Mouse (Mus musculus) common myeloid progenitor, adult 5-6 weeks (primary cell): Measurements from ENCODE around the gene Megf11. TPM values are rescaled to one million over a fixed set of nuclear protein-coding genes. Genes with fewer than 3 reads are reported as not detected.

Experiments used
- ATAC-seq: replicated peaks from 2 replicates; pipeline ENCODE4 v1.8.0; 2016; ENCODE audit warnings: low read depth, mild to moderate bottlenecking, moderate TSS enrichment, inconsistent platforms; ENCODE audit not compliant: poor library complexity, severe bottlenecking
- total RNA-seq: library from RNA; stranded (forward); fragments of 200-1000, 187-1606 nt; gene quantifications from 2 replicates; pipeline ENCODE4 v1.2.3, GENCODE M21; 2017

The Megf11 gene
- total RNA-seq, 1 experiment from 2014 or later: 0.23 TPM

GRCm38 (mm10) chr9:64591436-64591835 lies 206.0 kb downstream of the Megf11 start:
- ATAC-seq: no peak

DNA sequence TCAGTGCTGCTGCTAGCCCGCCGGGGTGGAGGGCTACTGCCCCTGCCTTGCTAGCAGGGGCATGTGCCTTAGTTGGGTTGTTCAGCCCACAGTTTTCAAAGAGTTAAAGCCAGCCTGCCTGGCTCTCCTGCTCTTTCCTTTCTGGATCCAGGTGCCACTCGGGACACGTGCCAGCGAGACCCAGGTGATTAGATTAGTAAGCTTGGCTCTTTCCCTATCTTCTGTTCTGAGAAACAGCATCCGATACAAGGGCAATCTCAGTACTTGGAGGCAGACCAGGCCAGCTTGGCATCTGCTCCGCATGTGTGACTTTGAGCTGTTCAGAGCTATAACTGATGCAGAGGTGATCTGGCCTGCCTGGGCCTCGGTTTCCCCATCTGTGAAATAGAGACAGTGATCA lies 209.0 kb downstream of the Megf11 start:
- no peak for ATAC-seq

- ATAC-seq: no peak
Measured at GRCm38 (mm10) chr9:64598427-64598826, 213.0 kb downstream of the Megf11 start.

GRCm38 (mm10) chr9:64600731-64601130 lies 215.3 kb downstream of the Megf11 start:
- ATAC-seq: no peak

DNA sequence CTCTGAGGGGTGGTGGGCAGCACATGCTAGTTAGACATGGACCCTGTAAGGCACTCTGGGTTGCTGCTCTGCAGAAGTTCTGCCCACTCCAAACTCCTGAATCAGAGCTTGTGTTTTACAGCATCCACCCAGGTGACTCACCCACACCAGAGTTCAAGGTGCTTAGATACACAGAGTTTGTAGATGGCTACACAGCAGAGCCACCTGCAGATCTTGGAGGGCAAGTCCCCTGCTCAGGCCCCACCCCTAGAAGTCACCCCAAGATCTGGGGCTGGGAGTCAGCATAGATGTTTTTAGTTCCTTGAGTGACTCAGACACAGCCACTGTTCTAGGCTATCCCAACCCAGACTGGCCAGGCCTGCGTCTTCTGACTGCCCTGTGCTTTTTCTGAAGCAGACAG lies 217.5 kb downstream of the Megf11 start:
- ATAC-seq: no peak

GRCm38 (mm10) chr9:64604217-64604711 lies 218.8 kb downstream of the Megf11 start:
- no peak for ATAC-seq

GRCm38 (mm10) chr9:64605077-64605714 lies 219.8 kb downstream of the Megf11 start:
- ATAC-seq: no peak

- ATAC-seq: no peak
Measured at GRCm38 (mm10) chr9:64605735-64606349, 220.4 kb downstream of the Megf11 start.

DNA sequence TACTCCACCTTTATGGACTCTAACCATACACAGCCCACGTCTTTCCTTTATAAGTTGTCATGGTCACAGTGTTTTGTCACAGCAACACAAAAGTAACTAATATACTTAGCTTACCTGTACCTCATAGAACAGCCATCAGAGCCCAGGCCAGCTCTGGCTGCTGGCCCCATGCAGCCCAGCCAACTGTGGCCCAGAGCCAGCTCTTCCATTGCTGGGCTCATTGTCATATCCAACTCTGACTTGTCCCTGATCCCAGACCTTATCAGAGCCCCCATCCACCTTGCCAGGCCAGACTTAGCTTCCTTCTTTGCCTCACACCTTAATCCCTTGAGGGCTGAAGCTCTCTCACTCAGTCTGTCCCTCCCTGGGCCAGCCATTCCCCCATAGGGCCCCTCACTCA lies 221.6 kb downstream of the Megf11 start:
- no peak for ATAC-seq

- ATAC-seq: no peak
Measured at GRCm38 (mm10) chr9:64609546-64609945, 224.1 kb downstream of the Megf11 start.

GRCm38 (mm10) chr9:64612121-64612983 lies 226.9 kb downstream of the Megf11 start:
- no peak for ATAC-seq

GRCm38 (mm10) chr9:64612984-64613649 lies 227.7 kb downstream of the Megf11 start:
- no peak for ATAC-seq

- ATAC-seq: no peak
Measured at GRCm38 (mm10) chr9:64617413-64617812, 232.0 kb downstream of the Megf11 start.

DNA sequence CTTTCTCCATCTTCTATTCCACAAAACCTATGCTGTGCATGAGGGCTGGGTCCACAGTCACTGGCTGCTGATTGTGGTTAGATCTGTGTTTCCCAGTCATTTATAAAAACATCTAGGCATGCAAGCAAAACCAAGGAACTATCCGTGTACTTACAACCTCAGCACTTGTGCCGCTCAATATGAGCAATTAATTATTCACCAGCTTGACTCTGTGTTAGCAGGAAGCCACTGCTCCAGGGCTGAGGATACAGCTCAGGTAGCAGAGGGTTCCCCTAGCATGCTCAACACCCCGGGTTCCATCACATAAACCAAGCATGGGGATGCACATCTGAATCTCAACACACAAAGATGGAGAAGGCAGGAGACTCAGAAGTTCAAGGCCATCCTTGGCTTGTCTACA lies 233.0 kb downstream of the Megf11 start:
- no peak for ATAC-seq

DNA sequence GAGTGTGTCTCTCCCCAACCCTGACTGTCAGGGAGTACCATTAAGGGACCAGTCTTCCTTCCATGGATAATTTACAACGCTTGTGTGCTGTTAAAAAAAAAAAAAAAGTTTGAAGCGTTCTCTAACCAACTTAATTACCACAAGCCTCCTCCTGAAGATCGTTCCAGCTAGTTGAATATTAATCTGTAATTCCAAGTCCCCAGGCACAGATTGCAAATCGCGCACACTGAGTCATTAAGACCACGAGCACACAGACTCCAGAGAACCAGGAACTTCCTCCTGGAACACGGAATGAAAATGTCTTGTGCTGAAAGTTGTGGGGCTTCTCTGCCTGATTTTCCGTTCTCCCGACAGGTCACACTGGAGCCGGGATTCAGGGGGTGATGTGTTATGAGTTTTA lies 234.0 kb downstream of the Megf11 start:
- ATAC-seq: no peak

DNA sequence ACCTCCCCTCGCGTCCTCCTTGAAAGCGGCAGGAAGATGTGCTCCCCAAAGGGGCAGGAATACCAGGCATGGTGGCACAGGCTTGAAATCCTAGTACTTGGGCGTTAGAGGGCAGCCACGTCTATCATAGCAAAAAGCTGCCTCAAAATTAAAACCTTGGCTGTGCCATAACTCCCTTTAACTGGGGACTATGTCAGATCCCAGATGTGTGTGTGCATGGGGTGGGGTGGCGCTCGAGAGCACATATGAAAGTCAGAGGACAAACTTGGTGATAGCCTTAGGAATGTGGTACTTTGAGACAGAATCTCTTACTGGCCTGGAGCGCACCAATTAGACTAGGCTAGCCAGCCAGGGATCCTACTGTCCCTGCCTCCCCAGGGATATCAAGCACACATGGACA lies 235.2 kb downstream of the Megf11 start:
- no peak for ATAC-seq

DNA sequence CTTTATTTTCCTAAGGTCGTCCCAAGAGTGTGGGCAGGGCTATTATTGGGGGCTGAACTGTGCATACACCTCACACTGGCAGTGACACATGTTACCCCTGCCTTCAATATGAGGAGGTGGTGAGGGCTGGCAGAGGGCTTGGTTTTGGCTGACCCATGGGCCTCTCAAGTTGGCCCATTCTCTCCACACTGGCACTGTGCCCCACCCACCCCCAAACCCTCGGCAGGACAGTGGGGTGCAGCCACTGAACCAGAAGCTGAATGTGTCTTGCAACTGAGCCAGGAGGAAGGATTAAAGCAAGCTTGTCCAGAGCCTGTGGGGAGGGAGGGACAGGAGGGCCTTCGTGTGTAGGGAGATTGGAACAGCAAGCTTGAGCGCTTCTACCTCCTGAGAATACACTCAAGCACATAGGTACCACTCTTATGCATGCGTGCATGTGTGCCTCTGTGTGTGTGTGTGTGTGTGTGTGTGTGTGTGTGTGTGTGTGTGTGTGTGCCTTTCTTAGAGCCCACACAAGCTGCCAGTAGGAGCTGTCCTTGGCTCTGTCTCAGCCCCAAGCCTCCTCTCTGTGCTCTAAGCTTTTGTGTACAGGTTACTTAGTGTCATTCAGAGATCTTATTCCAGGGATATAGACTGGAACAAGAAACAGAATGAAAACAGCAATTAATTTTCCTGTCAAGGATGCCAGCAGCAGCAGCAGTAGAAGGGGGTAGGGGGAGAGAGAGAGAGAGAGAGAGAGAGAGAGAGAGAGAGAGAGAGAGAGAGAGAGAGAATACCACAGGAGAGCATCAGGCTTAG lies 236.3 kb downstream of the Megf11 start:
- no peak for ATAC-seq

DNA sequence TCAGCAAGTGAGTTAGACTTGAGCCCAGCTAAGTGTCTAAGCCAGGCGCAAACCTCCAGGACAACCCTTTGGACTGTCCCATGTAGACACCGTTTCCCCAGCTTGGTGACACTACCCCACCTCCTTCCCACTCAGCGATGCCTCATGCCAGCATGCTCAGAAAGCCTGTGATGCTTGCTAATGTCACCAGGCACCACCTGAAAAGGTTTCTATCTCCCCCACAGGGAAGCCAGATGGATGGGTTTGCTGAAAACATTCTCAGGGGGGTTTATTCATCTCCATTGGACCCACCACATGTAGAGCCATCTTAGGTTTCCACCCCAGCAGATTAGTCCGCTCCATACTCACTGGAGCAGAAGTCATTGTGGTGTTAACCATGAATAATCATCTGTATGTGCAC lies 237.9 kb downstream of the Megf11 start:
- ATAC-seq: no peak

DNA sequence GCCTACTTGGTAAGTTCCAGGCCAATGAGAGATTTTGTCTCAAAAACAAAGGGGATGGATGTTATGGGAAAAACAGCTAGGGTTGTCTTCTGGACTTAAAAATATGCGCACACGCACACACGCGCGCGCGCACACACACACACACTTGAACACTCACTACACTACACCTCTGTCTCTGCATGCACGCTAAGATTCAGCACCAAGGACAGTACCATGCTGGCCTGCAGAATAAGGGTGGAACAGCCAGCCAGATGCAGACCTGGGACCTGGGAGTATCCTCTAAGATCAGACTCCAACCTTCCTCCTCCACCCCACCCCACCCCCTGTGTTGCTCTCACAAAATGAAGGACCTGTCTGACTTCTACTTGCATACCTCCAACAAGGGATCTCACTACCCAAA lies 239.1 kb downstream of the Megf11 start:
- ATAC-seq: peak; percentile 81

GRCm38 (mm10) chr9:64629802-64630201 lies 244.4 kb downstream of the Megf11 start:
- ATAC-seq: no peak
